Mouse (Mus musculus): ENCODE measurements around the gene Farp1.

DNA sequence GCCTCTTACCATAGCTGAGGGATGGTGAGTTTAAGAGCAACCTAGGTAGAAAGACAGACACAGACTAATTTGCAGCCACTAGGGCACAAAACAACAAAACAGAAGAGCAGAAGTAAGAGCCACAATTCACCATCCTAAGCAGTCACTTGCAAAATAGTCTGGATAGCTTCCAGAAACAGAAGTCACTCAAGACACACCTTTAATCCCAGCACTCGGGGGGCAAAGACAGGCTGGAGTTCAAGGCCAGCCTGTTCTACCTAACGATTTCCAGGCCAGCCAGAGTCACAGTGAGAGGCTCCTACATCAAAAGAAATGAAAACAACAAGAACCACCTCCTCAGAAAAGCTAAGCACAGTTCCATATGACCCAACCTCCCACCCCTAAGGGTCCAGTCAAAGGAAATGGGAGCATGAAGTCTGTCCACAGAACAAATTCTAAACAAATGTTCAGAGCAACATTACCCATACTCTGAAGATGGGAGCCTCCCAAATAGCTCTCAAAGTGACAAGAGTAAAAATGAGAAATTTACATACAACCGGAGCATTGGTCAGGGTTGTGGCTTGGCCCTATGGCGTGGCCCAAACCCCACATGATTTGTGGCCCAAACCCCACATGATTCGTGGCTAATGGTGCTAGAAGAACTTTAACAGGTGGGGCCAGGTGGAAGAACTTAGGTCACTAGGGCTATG, 294.5 kb downstream of the Farp1 start:
- TF ChIP-seq CTCF (IDR thresholded peaks at IDR 0.05; ENCODE audit: extremely low read depth, insufficient read length, insufficient replicate concordance, low read depth, low read length) = no peak
- no peak for TF ChIP-seq POLR2A (IDR thresholded peaks at IDR 0.05; ENCODE audit: low read depth, low read length)
